Mouse (Mus musculus) spleen, adult 2 months (tissue): ENCODE data around the gene Chl1. TPM values are rescaled to one million over a fixed set of nuclear protein-coding genes. Genes with fewer than 3 reads are reported as not detected.

Source experiments
- DNase-seq, 2 experiments: peaks; one replicate each; pipeline versions ENCODE4 v3.0.0 to v3.0.0-alpha.2; 2012 to 2021; ENCODE audit warnings: low spot score in 2 of 2, low read depth in 1 of 2
- H3K27ac ChIP-seq: fragments of 200-500 bp; 2 replicates; pipeline ENCODE4 v1.5.1; 2012; ENCODE audit warnings: low read length, inconsistent platforms; ENCODE audit not compliant: insufficient read depth
- H3K27me3 ChIP-seq: fragments of 200-500 bp; 2 replicates; pipeline ENCODE4 v1.6.1; 2012; ENCODE audit warnings: mild to moderate bottlenecking, moderate library complexity, low read length, inconsistent platforms; ENCODE audit not compliant: control insufficient read depth, insufficient read depth
- H3K36me3 ChIP-seq: fragments of 200-500 bp; 2 replicates; pipeline ENCODE4 v1.6.1; 2012; ENCODE audit warnings: mild to moderate bottlenecking, low read length, inconsistent platforms; ENCODE audit not compliant: control insufficient read depth, insufficient read depth
- H3K4me1 ChIP-seq: fragments of 200-500 bp; 2 replicates; pipeline ENCODE4 v1.6.1; 2011; ENCODE audit warnings: inconsistent platforms; ENCODE audit not compliant: control insufficient read depth, insufficient read depth, insufficient read length
- H3K4me3 ChIP-seq: fragments of 200-500 bp; 2 replicates; pipeline ENCODE4 v1.5.1; 2011; ENCODE audit warnings: mild to moderate bottlenecking, inconsistent platforms; ENCODE audit not compliant: insufficient read depth, insufficient read length; ENCODE audit errors: extremely low read depth
- CTCF ChIP-seq: fragments of 200-500 bp; IDR thresholded peaks from 2 replicates; pipeline ENCODE4 v1.5.1; 2011; ENCODE audit warnings: mild to moderate bottlenecking, inconsistent platforms; ENCODE audit not compliant: insufficient read depth, insufficient read length, insufficient replicate concordance; ENCODE audit errors: extremely low read depth
- POLR2A ChIP-seq: fragments of 200-500 bp; IDR thresholded peaks from 2 replicates; pipeline ENCODE4 v1.6.1; 2011; ENCODE audit warnings: low read depth, low read length, inconsistent platforms
- WGBS: fragments of 180-500 bp; shearing (Covaris S2); methylation state at CpG from one replicate; pipeline ENCODE4 v1.1.7; 2018; 5-methylcytosine and 5-hydroxymethylcytosine counted together
- polyA plus RNA-seq: library from polyadenylated mRNA; depleted of rRNA; stranded (reverse); fragments of >200 nt; gene quantifications from 2 replicates; pipeline ENCODE4 v1.2.3, GENCODE M21; 2012

Gene Chl1
- polyA plus RNA-seq, 1 experiment, result 0.01 TPM

GRCm38 (mm10) chr6:103699895-103700294, 189.5 kb downstream of the Chl1 start:
- no peak overlapping the region for H3K27ac ChIP-seq
- no peaks in the 10 kb centered on the region for H3K27me3 ChIP-seq
- TF ChIP-seq CTCF (no peak), POLR2A (no peak)
- no peak overlapping the region for H3K4me3 ChIP-seq
- DNase-seq, result no peak
- 76% methylated on average over 1 of the region's 1 CpGs for WGBS
- no peaks in the 10 kb centered on the region for H3K4me1 ChIP-seq
- H3K36me3 ChIP-seq, result no peaks in the 10 kb centered on the region

GRCm38 (mm10) chr6:103700336-103700735, 189.9 kb downstream of the Chl1 start:
- DNase-seq, result no peak
- no peak for TF ChIP-seq POLR2A
- no peak for TF ChIP-seq CTCF
- no peak overlapping the region for H3K27ac ChIP-seq
- no peak overlapping the region for H3K4me3 ChIP-seq
- no peaks in the 10 kb centered on the region for H3K36me3 ChIP-seq
- no peaks in the 10 kb centered on the region for H3K4me1 ChIP-seq
- 58% methylated on average over 7 of the region's 7 CpGs for WGBS
- H3K27me3 ChIP-seq, result no peaks in the 10 kb centered on the region

- no peak overlapping the region for H3K4me3 ChIP-seq
- TF ChIP-seq POLR2A (no peak), CTCF (no peak)
- 81% methylated on average over 3 of the region's 3 CpGs for WGBS
- no peak overlapping the region for H3K27ac ChIP-seq
- H3K36me3 ChIP-seq, result no peaks in the 10 kb centered on the region
- H3K27me3 ChIP-seq, result no peaks in the 10 kb centered on the region
- H3K4me1 ChIP-seq, result no peaks in the 10 kb centered on the region
- DNase-seq, result no peak
These were observed 196.0 kb downstream of the Chl1 start for GRCm38 (mm10) chr6:103706366-103706765.

GRCm38 (mm10) chr6:103739291-103739690, 228.9 kb downstream of the Chl1 start:
- Histone ChIP-seq H3K27ac (no peak overlapping the region), H3K27me3 (no peaks in the 10 kb centered on the region), H3K36me3 (no peaks in the 10 kb centered on the region), H3K4me3 (no peak overlapping the region), H3K4me1 (no peaks in the 10 kb centered on the region)
- no peak for TF ChIP-seq POLR2A
- no peak for TF ChIP-seq CTCF
- DNase-seq, result no peak

- no peaks in the 10 kb centered on the region for H3K36me3 ChIP-seq
- H3K4me3 ChIP-seq, result no peak overlapping the region
- no peaks in the 10 kb centered on the region for H3K27me3 ChIP-seq
- 52% methylated on average over 3 of the region's 3 CpGs for WGBS
- DNase-seq, result no peak
- no peak overlapping the region for H3K27ac ChIP-seq
- no peaks in the 10 kb centered on the region for H3K4me1 ChIP-seq
- no peak for TF ChIP-seq CTCF
- TF ChIP-seq POLR2A, result no peak
These were observed 232.4 kb downstream of the Chl1 start for GRCm38 (mm10) chr6:103742784-103743183.

- WGBS, result 24% methylated on average over 4 of the region's 4 CpGs
- H3K4me1 ChIP-seq, result no peaks in the 10 kb centered on the region
- no peak for DNase-seq
- no peaks in the 10 kb centered on the region for H3K36me3 ChIP-seq
- H3K27ac ChIP-seq, result no peak overlapping the region
- H3K27me3 ChIP-seq, result no peaks in the 10 kb centered on the region
- no peak overlapping the region for H3K4me3 ChIP-seq
- no peak for TF ChIP-seq POLR2A
- TF ChIP-seq CTCF, result no peak
These were observed 235.7 kb downstream of the Chl1 start for GRCm38 (mm10) chr6:103746103-103746502.

- Histone ChIP-seq H3K4me3 (no peak overlapping the region), H3K36me3 (no peaks in the 10 kb centered on the region), H3K27ac (no peak overlapping the region), H3K27me3 (no peaks in the 10 kb centered on the region), H3K4me1 (no peaks in the 10 kb centered on the region)
- DNase-seq, result no peak
- WGBS, result 78% methylated on average over 16 of the region's 16 CpGs
- TF ChIP-seq POLR2A, result no peak
- TF ChIP-seq CTCF, result no peak
These were observed 238.9 kb downstream of the Chl1 start for GRCm38 (mm10) chr6:103749122-103749773.
